Mouse (Mus musculus) cerebellum, adult 9-10 months (tissue): ENCODE results near the gene Thap7.
"Not testable (repeated sequence)": the region's sequence is repeated elsewhere in the genome, so short reads cannot be mapped to it uniquely, and the experiment has no call there.

Experiments used
- DNase-seq: peaks from one replicate; pipeline ENCODE4 v3.0.0; 2022

Gene Thap7

GRCm38 (mm10) chr16:17530640-17531288 lies at the start of gene Thap7:
Thap7 (minus strand) TSS chr16:17531136.
- DNase-seq = peak; percentile 95

DNA sequence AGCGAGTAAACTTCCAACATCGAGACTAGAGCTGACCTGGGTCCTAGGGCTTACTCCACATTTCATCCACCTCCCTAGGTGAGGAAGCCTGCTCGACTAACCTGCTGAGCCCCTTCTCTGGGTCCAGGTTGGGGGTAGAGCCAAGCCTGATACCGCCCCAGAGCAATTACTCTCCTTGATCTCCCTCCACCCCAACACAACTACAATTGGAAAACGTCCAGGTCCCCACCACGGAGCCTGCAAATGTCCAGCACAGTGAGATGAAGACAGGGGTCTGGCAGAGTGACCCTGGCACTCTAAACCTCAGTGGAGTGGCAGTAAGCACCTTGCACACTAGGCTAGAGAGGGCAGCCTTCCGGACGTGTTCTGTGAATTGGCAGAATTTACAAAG lies 45.9 kb upstream of the Thap7 start:
- DNase-seq = no peak

DNA sequence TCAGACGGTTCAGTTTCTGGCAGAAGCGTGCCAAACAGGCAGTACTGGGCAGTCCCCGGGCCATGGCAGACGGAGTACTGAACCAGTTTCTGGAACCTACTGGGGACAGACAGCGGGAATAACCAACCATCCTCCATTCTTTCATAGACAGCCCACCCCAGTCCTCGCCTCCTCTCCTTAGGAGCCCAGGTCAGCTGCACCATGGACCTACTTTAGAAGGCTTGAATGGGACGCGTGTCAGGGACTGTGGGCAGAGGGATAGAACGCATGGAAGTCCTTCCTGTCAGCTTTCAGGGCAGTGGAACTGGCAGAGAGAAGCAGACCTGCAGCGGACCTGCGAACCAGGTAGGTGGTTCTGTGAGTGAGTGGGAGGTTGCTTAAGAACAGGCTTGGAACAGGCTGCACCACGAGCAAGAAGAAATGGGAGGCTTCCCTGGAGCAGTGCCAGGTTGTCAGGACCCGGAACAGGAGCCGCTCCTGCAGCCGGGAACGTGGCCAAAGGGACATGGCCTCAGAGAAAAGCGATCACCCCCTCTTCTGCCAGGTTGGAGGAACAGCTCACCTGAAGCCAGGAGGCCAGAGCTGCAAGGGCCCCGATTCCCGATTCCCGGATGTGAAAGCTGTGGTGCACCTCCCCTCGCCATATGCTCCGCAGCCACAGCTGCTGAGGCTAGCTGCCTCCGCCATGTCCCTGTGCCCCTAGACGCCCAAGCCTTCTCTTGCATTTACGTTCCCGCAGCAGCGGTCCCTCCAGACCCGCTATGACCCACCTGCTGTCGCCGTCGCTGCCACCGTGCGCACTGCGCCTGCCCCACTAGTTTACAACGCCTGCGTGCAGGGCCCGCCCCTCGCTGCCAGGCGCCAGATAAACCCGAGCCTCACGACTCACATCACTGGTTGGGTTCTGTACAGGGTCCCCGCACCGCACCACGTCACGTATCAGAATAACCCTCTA lies 45.2 kb upstream of the Thap7 start:
- peak; percentile 83 for DNase-seq

- no peak for DNase-seq
Measured at GRCm38 (mm10) chr16:17566186-17566585, 35.2 kb upstream of the Thap7 start.

GRCm38 (mm10) chr16:17564771-17565170 lies 33.8 kb upstream of the Thap7 start:
- no peak for DNase-seq

DNA sequence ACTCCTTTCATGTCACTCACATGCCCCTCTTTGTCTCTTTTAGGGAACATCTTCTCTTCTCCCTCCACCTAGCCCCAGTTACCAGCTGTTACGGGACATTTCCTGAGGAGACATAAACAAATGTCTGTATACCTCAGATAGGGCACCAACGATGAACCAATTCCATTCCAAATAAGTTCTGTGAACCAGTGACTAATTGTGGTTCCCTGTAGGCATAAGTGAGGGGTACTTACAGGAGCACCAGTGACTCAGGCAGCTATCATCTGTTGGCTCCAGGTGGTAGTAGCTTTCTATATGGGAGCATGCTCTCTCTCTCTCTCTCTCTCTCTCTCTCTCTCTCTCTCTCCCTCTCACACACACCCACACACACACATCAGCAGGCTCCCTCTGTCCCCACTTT lies 33.3 kb upstream of the Thap7 start:
- DNase-seq = no peak

GRCm38 (mm10) chr16:17563580-17563979 lies 32.6 kb upstream of the Thap7 start:
- DNase-seq = no peak

DNA sequence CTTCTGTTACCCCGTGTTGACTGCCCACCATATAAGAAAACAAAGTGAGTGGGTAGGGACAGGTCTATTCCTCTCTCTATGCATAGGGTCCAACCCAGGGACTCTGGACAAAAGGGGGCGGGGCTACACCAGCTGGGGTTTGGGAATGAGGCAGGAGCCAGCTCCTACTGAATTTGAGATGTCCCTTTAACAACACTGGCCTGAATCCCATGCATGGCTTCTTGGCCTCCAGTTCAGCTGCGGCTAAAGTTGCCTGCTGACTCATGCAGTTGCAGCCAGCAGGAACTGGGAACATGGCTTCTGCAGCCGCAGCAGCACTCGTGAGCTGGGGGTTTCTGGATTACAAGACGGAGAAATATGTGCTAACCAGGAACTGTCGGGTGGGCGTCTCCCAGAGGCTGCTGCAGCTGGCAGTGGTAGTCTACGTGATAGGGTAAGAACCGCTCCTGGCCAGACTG lies 30.8 kb upstream of the Thap7 start, which contains the start of gene P2rx6:
P2rx6 (plus strand) TSS at position 135 of the 458 bp plus-strand sequence.
- DNase-seq = no peak

DNA sequence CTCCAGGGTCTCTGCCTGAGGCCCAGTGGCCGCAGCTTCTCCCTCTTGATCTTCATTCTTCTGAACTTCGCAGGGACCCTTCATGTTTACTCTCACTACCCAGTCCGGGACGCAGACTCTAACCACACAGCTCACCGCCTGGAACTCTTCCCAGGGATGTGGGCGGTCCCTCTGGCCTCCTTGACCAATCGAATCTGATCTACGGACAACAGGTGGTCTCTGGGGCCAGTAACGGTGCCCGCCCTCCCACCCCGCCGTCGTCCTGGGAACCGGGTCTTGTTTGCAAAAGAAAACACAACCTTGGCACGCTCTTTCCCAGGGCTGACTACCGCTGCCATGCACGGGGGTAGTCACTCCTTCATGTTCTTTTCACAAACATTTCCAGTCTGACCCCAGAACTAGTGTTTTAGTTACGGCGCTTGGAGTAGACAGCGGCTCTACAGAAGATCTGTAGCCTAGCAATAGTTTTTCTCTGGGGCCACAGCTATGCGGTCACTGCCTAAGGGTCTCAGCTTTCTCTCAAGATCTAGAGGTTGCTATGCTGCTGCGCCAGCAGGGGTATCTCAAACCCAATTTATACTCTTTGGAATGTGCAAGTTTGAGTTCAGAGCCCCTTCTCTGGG lies 30.3 kb upstream of the Thap7 start, which contains the start of gene Lrrc74b:
Lrrc74b (minus strand) TSS at position 120 of the 623 bp plus-strand sequence.
- peak; percentile 20 for DNase-seq

DNA sequence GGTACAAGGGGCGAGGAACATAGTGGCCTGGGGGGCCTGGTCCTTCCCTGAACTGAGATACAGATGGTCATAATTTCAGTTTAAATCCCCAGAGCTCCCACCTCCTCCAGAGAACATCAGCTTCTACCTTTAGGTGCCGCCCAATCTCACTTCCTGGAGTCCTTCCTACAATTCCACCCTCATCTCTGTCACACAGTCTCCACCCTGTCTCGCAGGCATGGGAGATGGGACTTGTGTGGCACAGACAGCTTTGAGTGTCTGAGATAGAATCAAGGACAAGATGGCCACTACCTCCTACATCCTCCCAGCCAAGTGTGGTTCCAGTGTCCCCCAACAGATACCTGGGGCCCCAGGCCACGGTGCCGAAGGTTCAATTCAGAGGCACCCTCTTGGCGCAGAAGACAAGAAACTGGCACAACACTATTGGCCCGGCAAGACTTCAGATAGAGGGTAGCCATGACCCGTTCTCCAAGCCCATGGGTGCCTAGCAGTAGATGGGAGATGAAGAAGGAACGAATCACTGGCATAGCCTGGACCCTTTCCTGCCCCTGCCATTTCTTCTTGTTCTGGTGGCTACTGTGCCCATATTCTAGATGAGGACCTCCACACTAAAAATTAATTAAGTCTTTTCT lies 28.6 kb upstream of the Thap7 start:
- DNase-seq = no peak

DNA sequence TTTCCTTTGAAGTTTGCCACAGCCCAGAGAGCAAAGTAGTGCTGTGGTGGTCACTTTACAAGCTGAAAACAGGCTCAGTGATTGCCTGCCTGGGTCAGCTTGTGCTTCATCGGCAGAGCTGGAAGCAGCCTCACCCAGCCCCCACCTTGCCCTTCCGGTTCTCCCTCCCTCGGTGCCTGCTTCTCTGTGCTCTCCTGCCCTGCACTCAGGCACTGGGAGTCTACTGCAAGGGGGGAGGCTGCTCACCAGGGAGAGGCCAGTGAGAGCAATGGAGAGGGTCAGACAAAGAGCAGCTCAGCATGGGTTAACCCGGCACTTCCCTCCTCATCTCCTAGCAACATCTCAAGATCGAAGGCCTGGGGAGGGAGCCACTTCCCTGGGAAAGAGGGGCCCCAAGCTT lies 27.9 kb upstream of the Thap7 start:
- DNase-seq = no peak

GRCm38 (mm10) chr16:17557947-17558480 lies 27.1 kb upstream of the Thap7 start:
- peak; percentile 81 for DNase-seq

- DNase-seq = no peak
Measured at GRCm38 (mm10) chr16:17556907-17557306, 26.0 kb upstream of the Thap7 start.

DNA sequence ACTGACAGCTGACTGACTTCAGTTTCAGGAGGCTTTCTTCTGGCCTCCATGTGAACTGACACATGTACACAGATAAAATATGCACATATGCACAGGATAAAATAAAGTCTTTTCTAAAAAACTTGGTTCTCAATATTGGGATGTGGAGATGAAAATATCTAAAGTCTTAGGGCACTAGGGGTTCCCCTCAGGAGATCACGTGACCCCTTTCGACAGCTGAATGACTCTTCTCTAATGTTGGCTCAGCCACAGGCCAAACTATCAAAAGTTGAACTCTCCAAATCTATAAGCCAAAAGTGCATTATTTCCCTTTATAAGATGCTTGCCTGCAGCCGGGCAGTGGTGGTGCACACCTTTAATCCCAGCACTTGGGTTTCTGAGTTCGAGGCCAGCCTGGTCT lies 25.2 kb upstream of the Thap7 start:
- DNase-seq = no peak

GRCm38 (mm10) chr16:17554702-17555101 lies 23.8 kb upstream of the Thap7 start:
- not testable (repeated sequence) for DNase-seq

DNA sequence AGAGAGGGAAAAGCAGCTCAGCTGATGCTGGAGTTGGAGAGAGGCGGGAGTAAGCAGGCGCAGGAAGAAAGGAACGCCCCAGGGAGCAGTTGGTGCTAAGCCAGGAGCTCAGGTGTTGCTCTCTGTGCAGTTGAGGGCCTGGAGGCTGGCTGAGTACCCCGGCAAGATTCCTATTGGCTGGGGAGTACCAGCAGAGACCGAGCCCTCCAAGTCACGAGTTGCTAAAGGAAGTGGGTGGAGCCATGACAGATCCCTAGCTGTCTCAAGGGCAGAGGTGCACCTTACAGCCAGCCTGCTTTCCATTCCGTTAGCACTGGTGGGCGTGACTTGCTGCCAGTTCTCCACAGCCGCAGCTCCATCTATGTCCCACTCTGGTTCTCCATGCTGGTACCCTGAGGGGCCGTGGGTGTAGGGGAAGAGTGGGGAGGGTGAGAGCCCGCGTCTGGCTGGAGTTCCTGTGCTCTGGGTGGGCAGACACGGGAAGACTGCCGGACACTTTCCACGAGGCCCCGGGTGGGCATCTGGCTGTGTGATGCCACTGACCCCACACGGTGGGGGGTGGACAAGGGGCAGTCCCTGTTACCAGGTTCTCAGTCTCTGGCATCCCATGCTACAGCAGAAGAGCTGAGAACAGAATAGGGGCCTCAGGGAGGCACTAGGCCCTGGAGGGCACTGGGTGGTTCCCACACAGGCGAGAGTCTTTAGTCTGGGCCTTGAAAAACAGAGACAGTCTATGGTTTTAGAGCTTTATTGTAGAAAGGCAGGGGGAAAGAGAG lies 23.2 kb upstream of the Thap7 start:
- DNase-seq = no peak

DNA sequence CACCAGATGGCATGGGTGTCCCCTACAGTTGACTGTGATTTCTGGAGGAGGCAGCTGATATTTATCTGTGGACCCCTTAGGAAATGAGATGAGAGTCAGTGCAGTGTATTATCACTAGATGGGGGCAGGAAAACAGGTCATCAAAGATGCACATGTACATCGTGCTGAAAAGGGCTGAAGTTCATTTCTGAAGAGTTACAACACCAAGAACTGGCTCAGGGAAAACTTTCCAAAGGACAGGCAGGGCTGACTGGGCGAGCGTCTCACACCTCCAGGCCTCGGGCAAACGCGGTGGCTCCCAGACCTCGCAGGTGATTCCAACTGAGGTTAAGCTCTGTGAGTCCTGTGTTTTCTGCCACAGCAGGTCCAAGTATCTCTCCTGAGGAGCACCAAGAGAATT lies 21.9 kb upstream of the Thap7 start:
- DNase-seq = no peak

- DNase-seq = no peak
Measured at GRCm38 (mm10) chr16:17542632-17543031, 11.7 kb upstream of the Thap7 start.

- DNase-seq = no peak
Measured at GRCm38 (mm10) chr16:17536584-17536983, 5.6 kb upstream of the Thap7 start.

DNA sequence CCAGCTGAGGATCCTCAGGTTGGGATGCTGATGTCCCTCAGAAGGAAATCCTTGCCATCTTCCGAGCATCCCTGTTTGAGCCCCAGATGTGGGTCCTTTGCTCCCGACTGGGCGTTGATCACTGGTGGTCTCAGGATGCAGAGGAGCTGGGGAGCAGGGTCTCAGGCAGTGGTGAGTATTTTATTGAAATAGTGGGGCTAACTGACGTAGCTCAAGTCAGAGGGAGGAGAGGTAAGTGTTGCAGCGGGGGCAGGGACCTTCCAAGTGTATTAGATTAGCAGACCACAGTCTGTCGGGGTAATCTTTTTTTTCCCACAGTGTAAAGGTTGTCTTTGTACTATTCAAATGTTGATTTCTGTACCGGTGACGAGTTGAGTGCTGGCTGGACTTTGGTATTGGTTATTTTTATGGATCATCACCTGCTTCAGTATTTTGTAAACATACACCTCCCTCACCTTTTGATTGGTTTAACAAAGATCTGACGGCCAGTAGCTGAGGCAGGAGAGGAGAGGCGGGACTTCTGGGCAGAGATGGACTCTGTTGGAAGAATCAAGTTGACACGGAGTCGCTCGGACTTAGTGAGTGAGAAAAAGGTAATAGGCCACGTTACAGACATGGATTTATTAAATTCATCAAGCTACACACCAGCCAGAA lies 1.9 kb upstream of the Thap7 start:
- DNase-seq = no peak

GRCm38 (mm10) chr16:17532271-17532670 lies 1.3 kb upstream of the Thap7 start:
- peak; percentile 54 for DNase-seq
